ENCODE assay signal across 9 mouse cellular contexts in the genomic region with DNA sequence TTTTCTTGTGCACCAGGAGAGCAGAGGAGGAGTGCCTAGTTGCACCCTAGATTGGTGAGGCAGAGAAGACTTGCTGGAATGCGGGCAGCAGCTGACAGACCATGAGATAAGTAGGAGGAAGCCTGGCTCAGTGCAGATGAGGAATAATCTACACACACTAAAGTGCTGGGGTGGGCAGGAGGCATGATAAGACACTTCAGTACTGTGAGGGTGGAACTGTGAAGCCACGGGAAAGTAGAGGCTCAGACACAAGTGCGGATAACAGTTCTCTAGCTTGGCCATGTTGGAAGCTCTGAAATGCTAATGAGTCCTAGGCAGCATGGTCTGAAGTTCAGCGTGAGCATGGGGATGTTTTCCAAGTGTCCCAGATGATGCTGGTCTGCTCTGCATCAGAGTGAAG. TPM values are rescaled to one million over a fixed set of nuclear protein-coding genes. Genes with fewer than 3 reads are reported as not detected.
DNase-seq lines count a peak whose midpoint lies in the region; ATAC-seq and TF ChIP-seq lines count a peak whose summit lies in the region.
"Had no signal": no experiment of that assay in that cellular context is flagged by ENCODE, and none has a peak within 500 bp of the region (broad histone marks: within the 10 kb centered on the region; RNA-seq: fewer than 3 reads in every experiment).

No protein-coding gene starts in this region.

- H3K9me3 ChIP-seq in heart, embryonic 15.5 days (replicated peaks): no peaks in the 10 kb centered on the region
- H3K9me3 ChIP-seq: embryonic facial prominence, embryonic 13.5 days had no signal

- H3K9ac ChIP-seq in heart, embryonic 15.5 days: no peak overlapping the region
- H3K9ac ChIP-seq: embryonic facial prominence, embryonic 13.5 days had no signal

- TF ChIP-seq POLR2A in cerebellum, adult 2 months (IDR thresholded peaks at IDR 0.05; ENCODE audit: borderline replicate concordance, insufficient read depth, low read length): no peak

- H3K36me3 ChIP-seq in heart, embryonic 15.5 days: peaks cover 29% of the 10 kb centered on the region

- H3K4me3 ChIP-seq in cerebellum, adult 2 months (replicated peaks; ENCODE audit: insufficient read depth, low read depth, low read length): no peak overlapping the region
- no peak overlapping the region for H3K4me3 ChIP-seq in heart, embryonic 15.5 days
- H3K4me3 ChIP-seq: embryonic facial prominence, embryonic 13.5 days had no signal

- H3K27me3 ChIP-seq in cerebellum, adult 2 months (ENCODE audit: control insufficient read depth, insufficient read depth, low read length): no peaks in the 10 kb centered on the region
- H3K27me3 ChIP-seq in heart, embryonic 15.5 days: no peaks in the 10 kb centered on the region
- H3K27me3 ChIP-seq: embryonic facial prominence, embryonic 13.5 days had no signal

- intact Hi-C loops in left cerebral cortex, postnatal 36 days (cut with DNase I): no loop called here

- peak overlapping the region; percentile 16 for H3K4me2 ChIP-seq in heart, embryonic 15.5 days
- H3K4me2 ChIP-seq: embryonic facial prominence, embryonic 13.5 days had no signal

- no peak for DNase-seq in cerebellum, adult 2 months
- no peak for DNase-seq in cerebellum, adult 11-12 months
- DNase-seq in 416B (ENCODE audit: low read depth): peak; percentile 11
- peak; percentile 78 for DNase-seq in left cerebral cortex, postnatal 36 days (ENCODE audit: low spot score in 2 of 2)
- DNase-seq in natural killer cell, adult 2 months (ENCODE audit: low spot score in 2 of 2): no peak
- no peak for DNase-seq in cerebellum, adult 18-20 months

- peak overlapping the region; percentile 56; the same call in 1 of the 2 replicates for H3K27ac ChIP-seq in cerebellum, adult 2 months (ENCODE audit: insufficient read depth, low read length)
- peak overlapping the region; percentile 29 for H3K27ac ChIP-seq in heart, embryonic 15.5 days
- H3K27ac ChIP-seq: embryonic facial prominence, embryonic 13.5 days had no signal

- no peak for TF ChIP-seq CTCF in cerebellum, adult 2 months (IDR thresholded peaks at IDR 0.05; ENCODE audit: borderline replicate concordance, insufficient read depth, low read depth, low read length)

- no peaks in the 10 kb centered on the region for H3K4me1 ChIP-seq in cerebellum, adult 2 months (ENCODE audit: control insufficient read depth, insufficient read depth, low read length)
- H3K4me1 ChIP-seq in heart, embryonic 15.5 days (replicated peaks): peaks cover 9% of the 10 kb centered on the region; the same call in 1 of the 2 replicates
- H3K4me1 ChIP-seq: embryonic facial prominence, embryonic 13.5 days had no signal

- peak; percentile 75 for ATAC-seq in heart, embryonic 15.5 days (replicated peaks; ENCODE audit: insufficient number of reproducible peaks, insufficient read depth, low FRiP score, low read depth)
- ATAC-seq in CD4-positive, CD25-positive, alpha-beta regulatory T cell, adult 4 months: no peak

- WGBS in cerebellum, adult 2 months: 33% methylated on average over 4 of the region's 4 CpGs
- 25% methylated on average over 4 of the region's 4 CpGs for WGBS in heart, embryonic 15.5 days

RNA-seq across cellular contexts. Expression of a gene that starts 58.3 kb away (rescaled TPM):
- polyA plus RNA-seq in cerebellum, adult 2 months (2012; rRNA removed): 2.1 and 2.2 TPM in 2 replicates
- 0.15 and 0.19 TPM in 2 replicates for polyA plus RNA-seq in heart, embryonic 15.5 days (2015; fragmentation: Nextera tagmentation; extraction: Ambion mirVana)
- total RNA-seq in left cerebral cortex, postnatal 36 days (2021): 1 to 10 TPM; 1.6 to 3.0 TPM
- polyA plus RNA-seq in CD4-positive, CD25-positive, alpha-beta regulatory T cell, adult 4 months (2017; shearing (Covaris generic)): under 1 TPM; 0.47 to 0.80 TPM

Comparison
In these comparisons a context has a peak if more than half of its experiments do, and no peak if none do; other contexts are left out.
1. DNase-seq: peak in 416B (single experiment) and left cerebral cortex, postnatal 36 days (2 of 2); none in cerebellum, adult 2 months (0 of 2), cerebellum, adult 11-12 months (single experiment), natural killer cell, adult 2 months (0 of 2) and cerebellum, adult 18-20 months (0 of 2).